Mouse (Mus musculus) right cerebral cortex, postnatal 36 days (tissue): ENCODE measurements at regions not wholly inside any gene's neighbourhood (a gene's known extent, or its start where the extent isn't known, plus 50 kb on each side); places are given as distances from the start of the nearest gene placed in this dataset.

Source experiments
- DNase-seq, 2 experiments: peaks; one replicate each; pipeline ENCODE4 v3.0.0; 2022; ENCODE audit warnings: low spot score in 2 of 2, mixed read lengths in 1 of 2

GRCm38 (mm10) chr2:107376891-107377290 is 86.5 kb downstream of the Kcna4 start:
- no peak for DNase-seq

GRCm38 (mm10) chr2:107392821-107393220 is 102.4 kb downstream of the Kcna4 start:
- DNase-seq: peak; percentile 11 to 18

GRCm38 (mm10) chr2:107400471-107400870 is 110.0 kb downstream of the Kcna4 start:
- peak; percentile 6 to 8 for DNase-seq
